Mouse (Mus musculus): Measurements from ENCODE around the gene Bcl7c. TPM values are rescaled to one million over a fixed set of nuclear protein-coding genes. Genes with fewer than 3 reads are reported as not detected.

Bcl7c gene
- total and polyA plus RNA-seq, 3 experiments, result 28.2 to 330 (median 38.7) TPM

DNA sequence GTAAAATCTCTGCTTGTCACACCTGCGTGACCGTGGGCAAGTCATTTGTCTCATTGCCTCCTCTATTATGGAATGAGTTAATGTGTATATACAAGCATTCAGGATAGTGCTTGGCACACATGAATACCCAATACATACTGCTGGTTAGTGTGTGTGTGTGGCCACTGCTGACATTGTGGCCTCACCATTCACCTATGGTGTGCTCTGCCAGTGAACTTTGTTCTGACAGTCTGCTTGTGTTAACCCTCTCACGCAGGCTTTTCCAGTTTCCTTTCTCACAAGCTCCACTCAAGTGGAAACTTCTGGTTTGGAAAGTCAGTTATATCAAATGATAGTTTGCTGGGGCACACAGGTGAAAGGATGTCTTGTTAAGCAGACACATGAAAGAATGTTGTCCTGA, 2.3 kb upstream of the Bcl7c start:
- DNase-seq (ENCODE audit: low spot score), result no peak
- no peaks in the 10 kb centered on the region for H3K9me3 ChIP-seq (replicated peaks)
- ATAC-seq (ENCODE audit: extremely low read depth, insufficient number of reproducible peaks, low FRiP score, poor library complexity, severe bottlenecking), result no peak

DNA sequence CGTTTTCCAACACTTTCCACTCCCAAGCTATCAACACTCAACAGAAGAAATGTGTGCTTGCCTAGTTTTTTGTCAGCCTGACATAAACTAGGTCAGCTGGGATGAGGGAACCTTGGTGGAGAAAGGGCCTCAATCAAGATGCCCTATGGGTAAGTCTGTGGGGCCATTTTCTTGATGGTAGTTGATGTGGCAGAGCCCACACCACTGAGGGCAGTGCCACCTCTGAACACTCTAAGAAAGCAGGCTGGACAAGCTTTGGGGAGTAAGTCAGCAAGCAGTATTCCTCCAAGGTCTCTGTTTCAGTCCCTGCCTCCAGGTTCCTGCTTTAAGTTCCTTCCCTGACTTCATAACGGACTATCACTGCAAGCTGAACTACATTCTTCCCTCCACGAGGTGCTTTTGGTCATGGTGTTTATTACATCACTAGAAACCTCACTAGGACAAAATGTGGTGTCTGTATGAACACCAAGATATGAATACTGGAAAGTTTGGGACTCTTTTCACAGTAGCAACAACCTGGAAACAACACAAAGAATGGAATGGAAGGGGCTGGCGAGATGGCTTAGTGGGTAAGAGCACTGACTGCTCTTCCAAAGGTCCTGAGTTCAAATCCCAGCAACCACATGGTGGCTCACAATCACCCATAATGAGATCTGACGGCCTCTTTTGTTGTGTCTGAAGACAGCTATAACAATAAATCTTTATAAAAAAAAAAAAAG, 687 bp upstream of the Bcl7c start:
- peaks cover 30% of the 10 kb centered on the region for H3K36me3 ChIP-seq (replicated peaks)
- DNase-seq (ENCODE audit: low spot score) (no peak), ATAC-seq (ENCODE audit: extremely low read depth, insufficient number of reproducible peaks, low FRiP score, poor library complexity, severe bottlenecking) (no peak)
- no peaks in the 10 kb centered on the region; the same call in 1 of the 2 replicates for H3K27me3 ChIP-seq (ENCODE audit: insufficient read depth, low read length)
- H3K4me1 ChIP-seq (ENCODE audit: insufficient read depth, low read depth, low read length), result peaks cover 61% of the 10 kb centered on the region
- peak overlapping the region; percentile 80; the same call in 1 of the 2 replicates for H3K4me3 ChIP-seq (ENCODE audit: low read depth, low read length)
- no peaks in the 10 kb centered on the region for H3K9me3 ChIP-seq (replicated peaks)
- TF ChIP-seq CTCF (IDR thresholded peaks at IDR 0.05; ENCODE audit: low read depth, low read length), result no peak
- TF ChIP-seq TAL1 (conservative IDR thresholded peaks at IDR 0.05; ENCODE audit: low read depth, low read length), result no peak
- no peak for TF ChIP-seq GATA2 (IDR thresholded peaks at IDR 0.05; ENCODE audit: borderline replicate concordance, low read depth, low read length)
- TF ChIP-seq GATA1 (IDR thresholded peaks at IDR 0.05; ENCODE audit: borderline replicate concordance, low read length), result no peak
- no peak for TF ChIP-seq POLR2AphosphoS5 (IDR thresholded peaks at IDR 0.05; ENCODE audit: insufficient replicate concordance, low read depth, low read length)

More for the DNA sequence above, 2.3 kb upstream of the Bcl7c start:
- H3K27me3 ChIP-seq (ENCODE audit: insufficient read depth, low read length), result peaks cover 3% of the 10 kb centered on the region; the same call in 1 of the 2 replicates
- no peak overlapping the region for H3K4me3 ChIP-seq (ENCODE audit: low read depth, low read length)
- H3K36me3 ChIP-seq (replicated peaks), result peaks cover 14% of the 10 kb centered on the region
- no peak for TF ChIP-seq GATA2 (IDR thresholded peaks at IDR 0.05; ENCODE audit: borderline replicate concordance, low read depth, low read length)
- no peak for TF ChIP-seq POLR2AphosphoS5 (IDR thresholded peaks at IDR 0.05; ENCODE audit: insufficient replicate concordance, low read depth, low read length)
- TF ChIP-seq GATA1 (IDR thresholded peaks at IDR 0.05; ENCODE audit: borderline replicate concordance, low read length), result no peak
- TF ChIP-seq CTCF (IDR thresholded peaks at IDR 0.05; ENCODE audit: low read depth, low read length), result no peak
- no peak for TF ChIP-seq TAL1 (conservative IDR thresholded peaks at IDR 0.05; ENCODE audit: low read depth, low read length)
- H3K4me1 ChIP-seq (ENCODE audit: insufficient read depth, low read depth, low read length), result peaks cover 57% of the 10 kb centered on the region

DNA sequence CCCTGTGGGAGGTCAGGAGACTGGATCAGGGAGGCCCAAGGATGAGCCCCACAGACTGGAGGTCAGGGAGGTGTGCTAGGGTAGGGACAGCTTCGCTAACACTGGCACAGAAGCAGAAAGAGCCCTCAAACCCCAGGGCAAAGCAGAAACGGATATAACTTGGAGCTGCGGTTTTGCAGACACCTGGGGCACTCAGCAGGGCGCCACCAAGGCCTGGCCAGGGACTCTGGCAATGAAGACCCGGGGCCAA, 851 bp downstream of the Bcl7c start:
- ATAC-seq (ENCODE audit: extremely low read depth, insufficient number of reproducible peaks, low FRiP score, poor library complexity, severe bottlenecking) (no peak; the same call in 1 of the 2 replicates), DNase-seq (ENCODE audit: low spot score) (no peak)
- Histone ChIP-seq H3K9me3 (replicated peaks) (no peaks in the 10 kb centered on the region), H3K36me3 (replicated peaks) (peaks cover 46% of the 10 kb centered on the region), H3K4me3 (ENCODE audit: low read depth, low read length) (peak overlapping the region; percentile 80), H3K4me1 (ENCODE audit: insufficient read depth, low read depth, low read length) (peaks cover 55% of the 10 kb centered on the region), H3K27me3 (ENCODE audit: insufficient read depth, low read length) (no peaks in the 10 kb centered on the region)
- no peak for TF ChIP-seq POLR2AphosphoS5 (IDR thresholded peaks at IDR 0.05; ENCODE audit: insufficient replicate concordance, low read depth, low read length)
- no peak for TF ChIP-seq GATA2 (IDR thresholded peaks at IDR 0.05; ENCODE audit: borderline replicate concordance, low read depth, low read length)
- no peak for TF ChIP-seq TAL1 (conservative IDR thresholded peaks at IDR 0.05; ENCODE audit: low read depth, low read length)
- TF ChIP-seq GATA1 (IDR thresholded peaks at IDR 0.05; ENCODE audit: borderline replicate concordance, low read length), result no peak
- no peak for TF ChIP-seq CTCF (IDR thresholded peaks at IDR 0.05; ENCODE audit: low read depth, low read length)

DNA sequence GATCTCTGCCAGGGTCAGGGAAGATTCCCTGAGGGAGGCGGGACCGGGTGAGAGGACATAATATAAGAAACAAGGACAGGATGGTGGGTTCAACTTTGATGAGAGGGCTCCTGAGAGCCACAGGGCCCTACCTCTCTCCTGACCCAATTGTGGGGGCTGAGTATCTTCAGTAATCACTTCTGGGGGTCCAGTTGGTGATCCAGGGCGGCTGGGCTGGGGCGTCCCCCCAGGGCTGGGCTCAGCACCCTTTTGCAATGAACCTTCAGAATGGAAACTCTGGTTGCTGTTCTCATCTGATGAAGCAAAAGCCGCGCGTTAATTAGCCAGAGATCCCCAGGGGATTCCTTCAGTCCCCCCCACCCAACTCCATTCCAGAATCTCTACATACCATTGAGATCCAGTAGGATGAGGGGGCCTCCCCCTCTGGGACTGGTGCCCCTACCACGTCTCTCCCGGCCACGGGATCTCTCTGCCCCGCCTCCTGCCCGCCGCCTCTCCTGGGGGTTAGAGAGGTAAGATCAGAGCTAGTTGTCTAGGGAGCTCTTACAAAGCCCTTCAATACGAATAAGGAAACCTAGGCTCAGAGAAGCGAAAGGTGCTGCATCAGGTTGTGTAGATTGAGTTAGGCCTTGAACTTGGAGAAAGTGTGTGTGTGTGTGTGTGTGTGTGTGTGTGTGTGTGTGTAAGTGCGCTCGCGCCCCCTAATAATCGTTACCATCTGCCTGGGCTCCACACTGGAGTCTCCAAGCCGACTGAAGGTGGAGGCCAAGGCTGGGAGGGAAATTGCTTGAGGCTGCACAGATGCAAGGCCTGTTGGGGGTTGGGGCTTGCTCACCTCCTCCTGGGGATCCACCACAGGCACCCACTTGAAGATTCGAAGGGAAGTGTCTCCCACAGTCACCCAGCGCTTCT, 1.4 kb downstream of the Bcl7c start:
- no peak for TF ChIP-seq CTCF (IDR thresholded peaks at IDR 0.05; ENCODE audit: low read depth, low read length)
- no peak for TF ChIP-seq GATA2 (IDR thresholded peaks at IDR 0.05; ENCODE audit: borderline replicate concordance, low read depth, low read length)
- no peak for TF ChIP-seq POLR2AphosphoS5 (IDR thresholded peaks at IDR 0.05; ENCODE audit: insufficient replicate concordance, low read depth, low read length)
- no peak for TF ChIP-seq TAL1 (conservative IDR thresholded peaks at IDR 0.05; ENCODE audit: low read depth, low read length)
- TF ChIP-seq GATA1 (IDR thresholded peaks at IDR 0.05; ENCODE audit: borderline replicate concordance, low read length), result no peak
- peak; percentile 64 for DNase-seq (ENCODE audit: low spot score)
- ATAC-seq (ENCODE audit: extremely low read depth, insufficient number of reproducible peaks, low FRiP score, poor library complexity, severe bottlenecking), result peak; percentile 17; the same call in 1 of the 2 replicates
- Histone ChIP-seq H3K4me3 (ENCODE audit: low read depth, low read length) (peak overlapping the region; percentile 80), H3K27me3 (ENCODE audit: insufficient read depth, low read length) (no peaks in the 10 kb centered on the region), H3K9me3 (replicated peaks) (no peaks in the 10 kb centered on the region), H3K36me3 (replicated peaks) (peaks cover 51% of the 10 kb centered on the region), H3K4me1 (ENCODE audit: insufficient read depth, low read depth, low read length) (peaks cover 49% of the 10 kb centered on the region)

DNA sequence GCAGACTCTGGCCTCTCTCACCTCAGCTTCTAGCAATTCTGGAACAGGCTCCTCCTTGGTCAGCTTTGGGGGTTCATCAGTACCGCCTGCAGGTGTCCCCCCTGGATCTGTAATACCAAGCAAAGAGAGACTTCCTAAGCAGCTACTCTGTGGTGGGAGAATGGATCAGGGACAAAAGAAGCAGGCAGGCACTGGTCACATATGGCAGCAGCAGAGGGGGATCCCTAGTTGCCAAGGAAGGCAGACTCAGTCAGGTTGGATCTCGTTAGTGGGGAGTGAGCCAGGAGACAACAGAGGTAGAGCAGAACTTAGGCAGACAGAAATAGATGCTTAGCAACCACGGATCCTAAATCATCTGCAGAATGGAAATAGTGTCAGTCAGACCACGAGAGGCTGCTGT, 3.0 kb downstream of the Bcl7c start:
- TF ChIP-seq POLR2AphosphoS5 (IDR thresholded peaks at IDR 0.05; ENCODE audit: insufficient replicate concordance, low read depth, low read length) (no peak), CTCF (IDR thresholded peaks at IDR 0.05; ENCODE audit: low read depth, low read length) (no peak), GATA1 (IDR thresholded peaks at IDR 0.05; ENCODE audit: borderline replicate concordance, low read length) (no peak), GATA2 (IDR thresholded peaks at IDR 0.05; ENCODE audit: borderline replicate concordance, low read depth, low read length) (no peak), TAL1 (conservative IDR thresholded peaks at IDR 0.05; ENCODE audit: low read depth, low read length) (no peak)
- ATAC-seq (ENCODE audit: extremely low read depth, insufficient number of reproducible peaks, low FRiP score, poor library complexity, severe bottlenecking), result no peak
- H3K4me1 ChIP-seq (ENCODE audit: insufficient read depth, low read depth, low read length), result peaks cover 39% of the 10 kb centered on the region

DNA sequence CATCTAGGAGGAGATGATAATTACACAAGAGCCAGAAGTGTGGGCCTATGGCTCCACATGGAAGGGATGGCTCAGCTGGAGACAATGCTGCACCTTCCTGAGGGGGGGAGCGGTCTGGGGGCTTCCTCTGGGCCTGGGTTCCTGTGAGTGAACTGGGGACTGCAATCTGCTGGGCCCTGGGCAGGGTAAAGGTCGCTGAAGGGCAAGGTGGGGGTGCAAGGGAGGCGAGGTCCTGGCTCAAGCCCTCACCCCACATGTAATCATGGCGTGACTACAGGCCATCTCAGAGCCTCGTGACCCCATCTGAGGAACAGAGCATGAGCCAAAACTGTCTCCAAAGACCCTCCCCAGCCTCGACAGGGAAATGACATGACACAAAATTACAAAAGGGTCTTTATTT, 4.1 kb downstream of the Bcl7c start:
- Histone ChIP-seq H3K27me3 (ENCODE audit: insufficient read depth, low read length) (no peaks in the 10 kb centered on the region), H3K36me3 (replicated peaks) (peaks cover 63% of the 10 kb centered on the region), H3K4me1 (ENCODE audit: insufficient read depth, low read depth, low read length) (peaks cover 42% of the 10 kb centered on the region), H3K9me3 (replicated peaks) (no peaks in the 10 kb centered on the region), H3K4me3 (ENCODE audit: low read depth, low read length) (no peak overlapping the region)
- TF ChIP-seq GATA1 (IDR thresholded peaks at IDR 0.05; ENCODE audit: borderline replicate concordance, low read length) (no peak), TAL1 (conservative IDR thresholded peaks at IDR 0.05; ENCODE audit: low read depth, low read length) (no peak), CTCF (IDR thresholded peaks at IDR 0.05; ENCODE audit: low read depth, low read length) (no peak), POLR2AphosphoS5 (IDR thresholded peaks at IDR 0.05; ENCODE audit: insufficient replicate concordance, low read depth, low read length) (no peak), GATA2 (IDR thresholded peaks at IDR 0.05; ENCODE audit: borderline replicate concordance, low read depth, low read length) (no peak)
- DNase-seq (ENCODE audit: low spot score) (no peak), ATAC-seq (ENCODE audit: extremely low read depth, insufficient number of reproducible peaks, low FRiP score, poor library complexity, severe bottlenecking) (no peak)

More for the DNA sequence above, 3.0 kb downstream of the Bcl7c start:
- Histone ChIP-seq H3K36me3 (replicated peaks) (peaks cover 54% of the 10 kb centered on the region), H3K27me3 (ENCODE audit: insufficient read depth, low read length) (no peaks in the 10 kb centered on the region), H3K4me3 (ENCODE audit: low read depth, low read length) (no peak overlapping the region), H3K9me3 (replicated peaks) (no peaks in the 10 kb centered on the region)
- no peak for DNase-seq (ENCODE audit: low spot score)
